17 mouse cellular contexts compared by ENCODE assay signal in the genomic region with DNA sequence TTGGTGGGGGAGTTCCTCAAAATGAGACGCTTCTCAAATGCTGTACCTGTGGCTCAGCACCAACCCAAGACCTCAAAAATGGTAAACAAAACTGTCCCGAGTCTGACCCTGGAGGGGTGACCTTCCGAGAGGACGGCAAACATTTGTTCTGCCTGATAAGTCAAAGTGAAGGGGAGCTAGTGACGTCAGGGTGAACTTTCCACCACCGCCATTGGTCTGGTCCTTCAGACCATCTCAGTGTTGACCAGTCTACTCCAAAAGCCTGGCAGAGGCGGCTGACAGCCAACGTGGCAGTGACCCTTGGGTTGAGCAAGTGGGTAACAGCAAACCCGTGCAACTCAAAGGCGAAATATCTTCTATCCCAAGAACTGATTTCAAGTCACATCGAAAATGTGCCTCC. TPM values are rescaled to one million over a fixed set of nuclear protein-coding genes. Genes with fewer than 3 reads are reported as not detected.
DNase-seq lines count a peak whose midpoint lies in the region; TF ChIP-seq lines count a peak whose summit lies in the region.
"Had no signal": no experiment of that assay in that cellular context is flagged by ENCODE, and none has a peak within 500 bp of the region (broad histone marks: within the 10 kb centered on the region; RNA-seq: fewer than 3 reads in every experiment).

No protein-coding gene starts in this region.

- TF ChIP-seq POLR2A in ES-Bruce4 (IDR thresholded peaks at IDR 0.05; ENCODE audit: insufficient read depth, low read length): no peak

- H3K36me3 ChIP-seq in ES-Bruce4 (ENCODE audit: control insufficient read depth, insufficient read depth, low read length, poor library complexity, severe bottlenecking): peaks cover 5% of the 10 kb centered on the region
- H3K36me3 ChIP-seq in limb, embryonic 10.5 days: no peaks in the 10 kb centered on the region
- H3K36me3 ChIP-seq: forebrain, embryonic 10.5 days; hindbrain, embryonic 12.5 days; intestine, embryonic 15.5 days; midbrain, embryonic 13.5 days had no signal

- TF ChIP-seq EP300 in ES-Bruce4 (IDR thresholded peaks at IDR 0.05; ENCODE audit: insufficient read depth, low read depth, low read length): no peak

- no peaks in the 10 kb centered on the region for H3K9me3 ChIP-seq in ES-Bruce4 (replicated peaks; ENCODE audit: control insufficient read depth, insufficient read depth, low read length, poor library complexity, severe bottlenecking)
- H3K9me3 ChIP-seq in limb, embryonic 10.5 days (replicated peaks): no peaks in the 10 kb centered on the region
- H3K9me3 ChIP-seq: forebrain, embryonic 10.5 days; hindbrain, embryonic 12.5 days; intestine, embryonic 15.5 days; midbrain, embryonic 13.5 days had no signal

- H3K27ac ChIP-seq in ES-Bruce4 (ENCODE audit: insufficient read depth, low read length): peak overlapping the region; percentile 79
- H3K27ac ChIP-seq in limb, embryonic 10.5 days: no peak overlapping the region
- H3K27ac ChIP-seq: forebrain, embryonic 10.5 days; hindbrain, embryonic 12.5 days; intestine, embryonic 15.5 days; kidney, postnatal 0 days; macrophage; midbrain, embryonic 13.5 days had no signal

- TF ChIP-seq CTCF in ES-Bruce4 (IDR thresholded peaks at IDR 0.05; ENCODE audit: low read depth, low read length): no peak

- peak; percentile 48 for DNase-seq in liver
- DNase-seq in lung, adult 18-20 months: peak; percentile 83 to 91
- DNase-seq in lung, postnatal 4 days: peak; percentile 62 to 80
- no peak for DNase-seq in limb, embryonic 10.5 days (ENCODE audit: low spot score)
- no peak for DNase-seq in embryo, embryonic 9.5 days (ENCODE audit: extremely low spot score)
- DNase-seq in layer of hippocampus, adult 11-12 months (ENCODE audit: low spot score): no peak
- DNase-seq: cerebellum, adult 11 months; layer of hippocampus, adult 9-11 months; right cerebral cortex, adult 18-20 months had no signal

- WGBS in limb, embryonic 10.5 days: 73% methylated on average over 11 of the region's 11 CpGs

- peaks cover 16% of the 10 kb centered on the region for H3K4me1 ChIP-seq in ES-Bruce4 (ENCODE audit: control insufficient read depth, insufficient read depth, low read length)
- H3K4me1 ChIP-seq in limb, embryonic 10.5 days: peaks cover 17% of the 10 kb centered on the region
- H3K4me1 ChIP-seq: hindbrain, embryonic 12.5 days; intestine, embryonic 15.5 days; midbrain, embryonic 13.5 days had no signal

- H3K4me3 ChIP-seq in ES-Bruce4 (ENCODE audit: low read depth, low read length): no peak overlapping the region
- H3K4me3 ChIP-seq in limb, embryonic 10.5 days: no peak overlapping the region
- H3K4me3 ChIP-seq: forebrain, embryonic 10.5 days; hindbrain, embryonic 12.5 days; intestine, embryonic 15.5 days; midbrain, embryonic 13.5 days had no signal

- no peaks in the 10 kb centered on the region for H3K27me3 ChIP-seq in ES-Bruce4 (ENCODE audit: control insufficient read depth, insufficient read depth, low read length, poor library complexity, severe bottlenecking)
- no peaks in the 10 kb centered on the region for H3K27me3 ChIP-seq in limb, embryonic 10.5 days (ENCODE audit: low read depth, poor library complexity, severe bottlenecking)
- H3K27me3 ChIP-seq: hindbrain, embryonic 12.5 days; intestine, embryonic 15.5 days; midbrain, embryonic 13.5 days had no signal

- no peak overlapping the region for H3K9ac ChIP-seq in ES-Bruce4 (ENCODE audit: low read depth, poor library complexity, severe bottlenecking)
- H3K9ac ChIP-seq: hindbrain, embryonic 12.5 days; intestine, embryonic 15.5 days; midbrain, embryonic 13.5 days had no signal

RNA-seq across cellular contexts. Expression of a gene that starts 27.1 kb away (rescaled TPM):
- 186 and 187 TPM in 2 replicates for polyA plus RNA-seq in ES-Bruce4 (2011; ENCODE audit: insufficient read depth, insufficient read length, low read depth, missing spikeins)
- 77.5 and 88.3 TPM in 2 replicates for polyA plus RNA-seq in limb, embryonic 10.5 days (2016; fragmentation: Nextera tagmentation; extraction: Ambion mirVana)
- polyA plus RNA-seq: CD4-positive, CD25-positive, alpha-beta regulatory T cell, adult 4 months; macrophage had no signal

Comparison
In these comparisons a context has a peak if more than half of its experiments do, and no peak if none do; other contexts are left out.
1. DNase-seq: peak in liver (single experiment), lung, adult 18-20 months (2 of 2) and lung, postnatal 4 days (2 of 2); none in limb, embryonic 10.5 days (single experiment), embryo, embryonic 9.5 days (single experiment) and layer of hippocampus, adult 11-12 months (single experiment).